Mouse (Mus musculus) frontal cortex, postnatal 36 days (tissue): ENCODE data around the gene Atg10.
"Not testable (repeated sequence)": the region's sequence is repeated elsewhere in the genome, so short reads cannot be mapped to it uniquely, and the experiment has no call there.

Experiments used
- DNase-seq, 2 experiments: peaks; one replicate each; pipeline ENCODE4 v3.0.0; 2022; ENCODE audit warnings: low spot score in 2 of 2

The Atg10 gene

DNA sequence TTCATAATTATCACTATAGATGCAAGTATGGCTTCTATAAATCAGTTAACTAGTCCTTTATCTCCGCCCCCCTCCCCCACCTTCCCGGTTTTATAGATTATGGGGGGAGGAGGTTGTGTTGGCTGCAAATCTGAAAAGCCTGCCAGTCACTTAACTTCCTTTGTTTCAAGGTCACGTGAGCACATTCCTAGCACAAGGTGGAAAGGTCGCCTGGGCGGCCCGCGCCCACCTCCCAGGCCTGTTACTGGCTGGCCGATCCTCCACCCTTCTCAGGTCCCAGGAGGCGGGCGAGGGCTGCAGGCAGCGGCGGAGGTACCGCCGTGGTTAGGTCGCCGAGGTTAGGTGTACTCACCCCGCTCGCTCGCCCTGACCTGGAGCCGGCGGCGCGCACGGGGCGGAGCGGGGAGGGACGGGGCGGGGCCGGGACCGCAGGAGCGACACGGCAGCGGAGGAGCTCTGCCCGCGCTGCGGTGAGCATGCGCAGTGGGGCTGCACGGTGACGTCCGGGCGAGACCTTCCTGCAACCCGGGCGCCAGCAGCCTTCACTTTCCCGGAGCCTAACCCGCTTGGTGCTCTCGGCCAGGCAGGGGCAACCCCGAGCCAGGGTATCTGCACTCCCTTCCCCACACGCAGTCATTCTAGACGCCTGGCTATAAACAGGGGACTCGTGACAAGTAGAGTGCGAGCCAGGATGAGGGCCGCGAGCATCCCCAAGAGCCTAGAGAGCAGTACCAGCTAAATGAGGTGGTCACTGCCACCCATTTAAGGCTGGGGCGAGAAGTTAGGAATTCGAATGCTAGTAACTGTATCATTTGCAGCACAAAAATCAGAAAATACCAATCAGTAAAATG, at the start of gene Atg10:
Gene Atg10, minus strand, starts transcription at position 382 of the 851 bp plus-strand sequence.
- DNase-seq, result peak; percentile 90

DNA sequence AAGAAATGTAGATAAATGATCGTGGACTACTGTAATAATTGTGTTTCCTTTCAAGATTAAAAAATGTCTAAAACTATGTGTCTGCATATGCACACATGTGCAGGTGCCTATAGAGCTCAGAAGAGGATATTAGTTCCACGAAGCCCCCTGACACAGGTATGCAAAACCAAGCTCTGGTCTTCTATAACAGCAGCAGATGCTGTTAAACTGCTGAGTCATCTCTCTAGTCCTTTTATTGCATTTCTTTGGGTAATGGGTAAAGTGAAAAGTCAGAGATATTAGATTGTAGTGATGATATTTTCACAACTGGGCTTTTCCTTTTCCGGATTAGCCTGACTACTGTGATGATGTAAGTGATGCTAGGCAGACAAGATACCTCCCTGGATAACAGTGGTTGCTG, 28.6 kb upstream of the Atg10 start:
- DNase-seq, result no peak

DNA sequence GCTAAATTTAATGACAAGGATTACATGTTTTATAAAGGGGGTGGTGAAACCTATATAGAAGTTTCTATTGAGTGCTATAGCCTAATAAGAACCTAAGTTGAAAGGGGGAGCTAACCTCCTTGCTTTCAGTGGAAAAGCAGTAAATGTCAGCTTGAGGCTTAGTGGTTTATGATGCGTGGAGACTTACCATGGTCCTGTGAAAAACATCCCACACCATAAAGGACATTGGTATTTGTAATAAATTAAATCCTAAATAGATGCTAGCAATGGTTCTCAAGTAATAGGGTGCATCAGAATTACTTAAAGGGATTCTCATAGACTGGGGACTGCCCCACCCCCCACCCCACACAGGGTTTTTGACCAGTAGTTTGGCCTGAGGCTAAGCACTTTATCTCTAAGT, 27.9 kb upstream of the Atg10 start:
- DNase-seq, result no peak

DNA sequence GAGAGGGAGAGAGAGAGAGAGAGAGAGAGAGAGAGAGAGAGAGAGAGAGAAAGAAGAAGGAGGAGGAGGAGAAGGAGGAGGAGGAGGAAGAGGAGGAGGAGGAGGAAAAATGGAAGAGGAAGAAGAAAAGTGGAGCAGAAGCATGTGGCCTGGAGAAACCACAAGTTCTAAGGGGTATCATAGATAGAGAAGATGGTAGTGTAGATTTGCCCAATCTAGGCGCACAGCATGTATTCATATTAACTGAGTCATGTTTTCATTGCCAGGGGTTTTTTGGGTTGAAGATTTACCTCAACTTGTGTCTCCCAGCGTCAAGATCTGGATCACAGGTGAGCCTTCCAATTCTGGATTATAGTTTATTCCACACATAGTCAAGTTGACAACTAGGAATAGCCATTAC, 26.3 kb upstream of the Atg10 start:
- not testable (repeated sequence) for DNase-seq

DNA sequence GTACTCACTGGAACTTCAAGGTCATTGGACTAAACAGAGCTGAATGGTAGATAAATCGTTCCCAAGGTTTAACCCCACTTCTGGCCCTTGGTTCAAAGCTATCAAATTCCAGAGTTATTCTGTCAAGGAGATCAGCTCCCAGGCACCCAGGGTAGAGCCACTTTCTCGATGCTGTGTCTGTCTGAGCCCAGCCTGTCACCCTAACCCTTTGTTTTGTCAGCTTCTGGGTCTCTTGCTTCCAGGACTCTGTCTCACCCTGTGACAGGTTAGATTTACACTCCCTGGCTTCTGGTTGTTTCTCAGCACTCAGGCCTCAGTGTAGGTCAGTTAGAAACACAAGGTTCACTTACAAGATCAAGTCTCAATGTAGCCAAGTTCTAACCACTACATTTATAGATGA, 22.7 kb upstream of the Atg10 start:
- no peak for DNase-seq

DNA sequence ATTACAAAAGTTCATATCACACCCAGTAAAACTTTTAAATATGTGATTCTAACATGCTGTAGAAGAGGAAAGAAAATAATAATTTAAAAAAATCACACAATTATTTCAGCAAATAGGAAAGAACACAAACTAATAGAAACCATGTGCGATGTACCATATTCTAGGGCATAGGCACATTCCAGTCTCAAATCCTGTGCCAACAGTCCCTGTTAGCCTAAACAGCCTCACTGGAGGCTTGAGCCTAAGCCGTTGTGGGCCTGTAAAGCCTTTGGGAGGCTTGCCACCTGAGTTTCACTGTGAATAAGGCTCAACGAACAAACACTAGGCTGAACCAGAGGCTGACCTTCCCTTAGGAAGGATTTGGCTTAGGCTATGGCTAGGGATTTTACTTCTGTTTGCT, 14.2 kb upstream of the Atg10 start:
- DNase-seq, result no peak

DNA sequence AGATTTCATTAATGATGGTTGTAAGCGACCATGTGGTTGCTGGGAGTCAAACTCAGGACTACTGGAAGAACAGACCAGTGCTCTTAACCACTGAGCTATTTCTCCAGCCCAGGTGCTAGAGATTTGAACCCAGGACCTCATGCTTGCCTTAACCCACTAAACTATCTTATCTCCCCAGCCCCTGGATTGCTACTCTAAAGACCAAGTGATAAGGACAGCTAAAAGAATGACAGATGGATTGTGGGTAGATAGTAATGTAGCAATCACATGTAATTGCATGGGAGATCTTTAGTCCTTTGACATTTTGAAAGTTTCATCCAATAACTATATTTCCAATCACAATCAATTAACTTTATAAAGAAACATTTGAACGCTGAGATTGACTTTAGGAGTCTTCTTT, 13.1 kb upstream of the Atg10 start:
- DNase-seq, result no peak

DNA sequence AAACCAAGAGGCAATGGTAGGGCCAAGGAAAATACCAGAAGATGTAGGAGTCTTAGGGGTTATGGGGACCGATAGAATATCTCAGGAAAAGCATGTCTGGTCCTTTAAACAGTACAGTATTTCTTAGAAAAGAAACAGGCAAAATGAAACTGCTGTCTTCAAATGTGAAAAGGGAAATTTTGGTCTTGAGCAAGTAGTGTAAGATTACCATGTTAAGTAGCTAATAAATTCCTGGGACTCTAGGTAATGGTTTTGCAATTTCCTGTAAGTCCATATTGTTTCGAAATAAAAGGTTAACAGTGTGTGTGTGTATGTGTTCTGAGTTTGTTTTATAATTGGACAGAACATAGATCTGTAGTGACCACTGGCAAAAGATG, 658 bp upstream of the Atg10 start:
- DNase-seq, result no peak

DNA sequence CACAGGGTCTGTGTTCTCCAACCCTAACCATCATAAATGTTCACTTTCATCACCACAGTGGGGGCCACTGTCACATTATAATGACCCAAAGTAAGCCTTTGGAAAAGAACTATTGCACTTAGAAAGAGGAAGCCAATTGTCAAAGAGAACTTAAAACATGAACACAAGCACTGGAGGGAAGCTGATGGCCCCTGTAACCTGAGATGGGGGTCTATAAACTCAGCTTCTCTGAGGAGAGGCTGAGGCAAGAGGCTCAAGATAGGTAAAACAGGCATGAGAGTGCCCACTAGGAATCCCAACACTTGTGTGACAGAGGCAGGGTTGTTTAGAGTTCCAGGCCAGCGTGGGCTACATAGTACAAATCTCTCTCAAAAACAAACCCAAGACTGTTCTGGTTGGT, 705 bp downstream of the Atg10 start:
- no peak for DNase-seq

DNA sequence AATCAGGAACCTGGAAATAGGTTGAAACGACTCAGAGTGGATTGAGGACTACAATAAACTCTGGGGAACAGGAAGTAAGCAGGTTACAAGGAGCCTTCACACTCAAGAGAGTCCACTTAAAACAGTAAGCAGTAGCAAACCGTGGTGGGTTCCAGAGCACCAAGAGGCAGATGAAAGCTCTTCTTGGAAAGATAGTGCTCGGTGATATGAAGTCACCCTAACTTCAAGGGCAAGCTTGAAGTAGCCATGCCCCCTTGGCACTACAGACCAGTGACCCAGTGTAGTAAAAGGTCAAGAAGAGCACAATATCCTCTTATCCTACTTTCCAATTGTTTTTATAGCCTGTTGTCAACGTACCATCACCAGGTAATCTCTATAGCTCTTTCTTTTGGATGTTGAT, 2.1 kb downstream of the Atg10 start:
- DNase-seq, result no peak

DNA sequence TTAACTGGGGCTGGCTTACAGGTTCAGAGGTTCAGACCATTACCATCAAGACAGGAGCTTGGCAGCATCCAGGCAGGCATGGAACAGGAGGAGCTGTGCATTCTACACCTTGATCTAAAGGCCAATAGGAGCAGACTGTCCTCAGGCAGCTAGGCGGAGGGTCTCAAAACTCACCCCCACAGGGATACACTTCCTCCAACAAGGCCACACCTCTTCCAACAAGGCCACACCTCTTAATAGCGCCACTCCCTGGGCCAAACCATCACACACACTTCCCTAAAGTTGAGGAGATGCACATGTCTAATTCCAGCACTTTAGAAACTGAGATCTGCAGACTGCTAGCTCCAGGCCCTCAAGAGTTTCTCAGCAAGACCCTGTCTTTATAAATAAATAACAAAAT, 6.1 kb downstream of the Atg10 start:
- no peak for DNase-seq

DNA sequence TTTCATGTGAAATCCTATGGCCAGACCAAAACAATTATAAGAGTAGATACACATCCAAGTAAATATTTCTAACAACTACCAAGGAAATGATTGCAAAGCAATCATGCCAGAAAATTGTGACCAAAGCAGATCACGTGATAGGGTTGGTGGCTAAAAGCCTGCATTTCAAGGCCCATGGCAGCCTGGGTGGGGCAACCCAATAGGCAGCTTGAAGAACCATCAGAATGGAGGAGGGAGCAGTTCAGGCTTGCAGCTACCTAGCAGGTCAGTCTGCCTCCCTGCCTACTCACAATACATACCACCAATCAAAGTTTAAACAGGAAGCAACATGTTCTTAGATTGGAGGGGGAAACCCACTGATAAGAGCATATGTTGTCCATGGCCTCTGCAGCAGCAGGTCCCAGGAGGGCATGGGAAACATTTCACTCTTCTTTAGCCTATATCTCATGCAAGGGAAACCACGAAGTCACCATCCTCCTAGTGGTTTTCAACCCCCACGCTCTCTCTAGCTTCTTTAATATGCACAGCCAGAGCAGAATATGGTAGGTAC, 7.0 kb downstream of the Atg10 start:
- no peak for DNase-seq

DNA sequence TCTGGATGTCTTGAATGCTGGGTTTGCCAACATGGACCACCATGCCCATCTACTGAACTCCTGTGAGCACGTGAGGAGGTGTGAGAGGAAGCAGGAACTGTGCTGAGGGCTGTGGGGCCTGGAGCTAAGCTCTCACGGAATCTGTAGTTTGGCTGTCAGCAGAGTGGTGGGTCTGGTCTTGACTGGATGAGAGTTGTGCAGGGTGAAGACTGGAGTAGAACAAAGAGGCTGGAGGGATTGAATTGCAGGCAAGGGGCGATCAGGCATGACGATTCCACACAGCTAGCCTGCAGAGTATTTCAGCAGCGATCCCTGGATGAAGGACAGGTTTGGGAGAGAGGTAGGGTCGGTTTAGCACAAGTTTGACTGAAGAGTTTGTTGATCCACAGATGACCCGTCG, 10.8 kb downstream of the Atg10 start:
- no peak for DNase-seq

DNA sequence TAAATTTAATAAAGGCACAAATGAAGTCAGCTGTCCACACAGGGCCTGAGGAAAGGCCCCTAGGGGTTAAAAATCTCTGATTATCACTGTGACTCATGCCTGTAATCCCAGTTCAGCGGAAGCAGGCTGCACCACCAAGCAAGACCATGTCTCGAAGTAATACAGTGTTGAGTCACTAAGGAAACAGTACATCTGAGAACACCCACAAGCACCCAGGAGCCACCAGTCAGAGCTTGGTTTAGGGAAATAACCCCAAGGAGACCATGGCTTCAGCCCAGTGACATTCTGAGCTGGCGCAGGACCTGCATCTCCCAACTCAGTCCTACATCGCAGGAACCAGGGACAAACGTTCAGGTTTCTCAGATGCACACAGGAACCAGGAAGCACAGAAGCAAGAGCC, 17.5 kb downstream of the Atg10 start:
- DNase-seq, result peak; percentile 7 to 9

DNA sequence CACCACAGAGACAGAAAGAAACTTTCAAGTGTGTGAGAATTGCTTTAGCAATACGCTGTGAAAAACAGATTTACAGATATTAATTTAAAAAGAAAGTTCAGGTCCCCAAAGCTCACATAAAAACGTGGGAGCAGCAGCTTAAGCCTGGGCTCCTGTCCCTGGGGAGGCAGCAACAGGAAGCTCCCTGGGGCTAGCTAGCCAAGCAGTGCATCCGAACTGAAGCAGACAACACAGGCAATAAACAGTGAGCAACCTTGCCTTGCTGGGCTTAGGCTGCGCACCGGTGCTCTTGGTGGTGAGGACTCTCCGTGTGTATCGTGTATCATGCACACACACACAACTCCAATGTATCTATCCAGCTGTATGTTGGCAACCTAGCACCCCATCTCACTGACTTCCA, 21.2 kb downstream of the Atg10 start:
- DNase-seq, result no peak

DNA sequence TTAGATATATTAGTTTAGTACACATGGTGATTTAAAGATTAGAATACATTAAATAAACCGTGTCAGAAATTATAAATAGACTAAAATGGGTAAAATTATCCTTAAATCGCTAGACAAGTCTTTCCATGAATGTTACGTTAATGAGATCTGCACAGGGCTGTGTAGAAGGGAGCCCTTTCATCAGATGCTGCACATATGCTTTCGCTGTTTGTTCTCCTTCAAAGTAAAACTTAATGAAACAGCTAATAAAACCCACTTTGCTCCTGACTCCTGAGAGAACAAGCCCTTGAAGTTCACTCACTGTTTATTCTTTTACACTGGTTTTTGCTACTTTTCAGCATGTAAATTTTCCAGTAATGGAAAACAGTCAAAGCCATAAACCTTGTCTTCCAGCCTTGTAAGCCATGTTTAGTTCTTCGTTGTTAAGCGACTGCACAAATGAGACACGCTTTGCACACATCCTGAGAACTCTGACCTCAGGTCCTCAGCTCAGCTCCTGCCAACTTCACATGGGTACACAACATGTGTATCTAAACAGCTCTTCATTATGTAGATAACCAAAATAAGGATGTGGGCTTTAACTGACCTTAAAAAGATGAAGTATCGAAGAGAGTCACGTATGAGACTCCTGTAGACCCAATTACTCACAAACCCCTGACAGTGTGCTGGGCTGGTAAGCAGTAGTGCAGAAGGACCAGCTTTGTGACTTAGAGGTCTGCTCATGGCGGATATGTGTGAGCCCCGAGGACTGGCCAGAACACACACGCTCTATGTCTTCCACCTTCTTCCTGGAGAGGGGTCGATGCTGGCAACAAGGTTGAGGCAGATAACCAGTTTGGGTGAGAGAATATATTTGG, 36.2 kb downstream of the Atg10 start:
- DNase-seq, result no peak

DNA sequence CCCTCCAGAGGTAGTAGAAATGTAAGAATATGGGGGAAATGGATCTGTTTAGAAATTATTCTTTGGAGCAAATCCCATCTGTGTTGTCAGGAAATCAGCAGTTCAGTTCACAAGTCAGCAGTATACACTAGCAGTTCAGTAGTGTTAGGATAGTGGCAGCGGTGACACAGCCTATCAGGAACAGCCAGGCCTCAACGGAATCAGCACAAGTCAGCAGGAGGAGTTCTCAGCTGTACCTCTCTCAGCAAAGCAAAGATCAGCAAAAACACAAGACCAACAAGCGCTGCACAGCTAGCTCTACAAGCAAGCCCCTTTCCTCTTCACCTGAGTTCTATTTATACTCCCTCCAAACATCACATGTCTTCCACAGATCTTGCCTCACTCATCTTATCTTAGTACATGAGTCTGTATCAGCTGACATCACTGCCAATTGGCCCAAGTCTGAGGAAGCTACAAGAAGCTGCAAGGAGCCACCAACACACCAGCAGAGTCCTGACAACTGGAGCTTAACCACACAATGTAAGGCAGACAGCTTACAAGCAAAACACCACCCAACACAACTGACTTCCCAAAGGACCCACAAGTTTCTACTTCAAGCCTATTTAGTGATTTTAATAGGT, 38.4 kb downstream of the Atg10 start:
- no peak for DNase-seq

DNA sequence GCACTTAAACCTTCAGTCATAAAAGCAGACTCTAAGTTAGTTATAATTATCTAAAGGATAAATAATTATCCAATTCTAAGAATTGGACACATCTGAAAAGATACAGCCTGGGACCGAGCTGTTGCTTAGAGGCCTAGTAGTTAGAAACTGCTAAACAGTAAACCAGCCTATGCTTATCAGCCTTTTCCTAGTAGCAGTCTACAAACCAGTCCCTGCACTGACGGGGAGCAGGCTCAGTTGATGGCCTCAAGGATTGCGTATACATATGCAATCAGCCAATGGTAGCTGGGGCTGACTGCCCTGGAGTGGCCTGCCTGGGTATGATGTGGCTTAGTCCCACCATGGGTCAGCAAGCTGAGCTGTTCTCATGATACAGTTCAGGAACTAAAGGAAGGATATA, 39.5 kb downstream of the Atg10 start:
- DNase-seq, result no peak

DNA sequence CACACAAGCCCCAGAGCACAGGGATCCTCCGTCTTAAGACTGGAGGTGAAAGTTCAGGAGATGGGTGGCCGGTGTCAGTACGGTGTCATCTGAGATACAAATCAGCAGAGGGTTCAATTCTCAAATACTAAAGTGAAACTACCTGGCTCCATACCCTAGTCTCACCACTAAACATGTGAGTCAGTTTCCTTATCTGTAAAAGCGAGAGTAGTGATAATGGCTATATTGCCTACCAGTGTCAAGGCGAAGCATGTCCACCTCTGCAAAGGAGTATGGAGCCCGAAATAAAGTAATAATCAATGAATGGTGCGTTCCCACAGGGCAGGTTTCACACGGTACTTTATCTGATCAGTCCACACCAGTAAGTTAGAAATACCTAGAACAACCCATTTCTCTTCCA, 43.4 kb downstream of the Atg10 start:
- no peak for DNase-seq

DNA sequence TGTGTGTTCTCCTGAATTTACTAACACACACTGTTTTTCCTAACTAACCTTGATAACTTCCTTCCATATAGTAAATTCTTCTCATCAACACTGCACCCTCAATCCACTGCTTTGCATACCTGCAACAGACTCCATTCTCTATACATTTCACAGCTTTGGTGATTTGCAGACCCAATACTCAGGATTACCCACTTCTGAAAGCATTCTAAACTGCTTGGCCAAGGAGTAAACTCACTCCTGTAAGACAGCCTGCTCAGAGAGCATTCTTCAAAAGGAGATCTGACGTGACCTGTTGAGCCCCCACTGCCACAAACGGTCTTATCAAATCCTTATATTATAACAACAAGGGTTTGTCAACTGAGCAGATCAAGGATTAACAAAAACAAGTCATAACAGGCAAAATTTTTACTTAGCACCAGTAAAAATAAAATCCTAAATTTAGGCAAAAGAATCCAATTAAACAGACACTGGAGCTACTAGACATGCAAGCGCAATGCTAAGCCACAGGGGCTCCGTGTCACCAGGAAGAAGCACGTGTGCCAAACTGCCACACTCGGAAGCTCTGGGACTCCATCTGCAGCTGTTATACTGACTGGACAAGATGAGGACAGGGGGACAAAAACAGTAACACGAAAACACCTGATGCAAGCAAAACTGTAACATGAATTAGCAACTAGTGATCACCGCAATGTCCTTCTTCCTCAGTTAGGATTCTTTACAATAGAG, 44.4 kb downstream of the Atg10 start:
- DNase-seq, result no peak

DNA sequence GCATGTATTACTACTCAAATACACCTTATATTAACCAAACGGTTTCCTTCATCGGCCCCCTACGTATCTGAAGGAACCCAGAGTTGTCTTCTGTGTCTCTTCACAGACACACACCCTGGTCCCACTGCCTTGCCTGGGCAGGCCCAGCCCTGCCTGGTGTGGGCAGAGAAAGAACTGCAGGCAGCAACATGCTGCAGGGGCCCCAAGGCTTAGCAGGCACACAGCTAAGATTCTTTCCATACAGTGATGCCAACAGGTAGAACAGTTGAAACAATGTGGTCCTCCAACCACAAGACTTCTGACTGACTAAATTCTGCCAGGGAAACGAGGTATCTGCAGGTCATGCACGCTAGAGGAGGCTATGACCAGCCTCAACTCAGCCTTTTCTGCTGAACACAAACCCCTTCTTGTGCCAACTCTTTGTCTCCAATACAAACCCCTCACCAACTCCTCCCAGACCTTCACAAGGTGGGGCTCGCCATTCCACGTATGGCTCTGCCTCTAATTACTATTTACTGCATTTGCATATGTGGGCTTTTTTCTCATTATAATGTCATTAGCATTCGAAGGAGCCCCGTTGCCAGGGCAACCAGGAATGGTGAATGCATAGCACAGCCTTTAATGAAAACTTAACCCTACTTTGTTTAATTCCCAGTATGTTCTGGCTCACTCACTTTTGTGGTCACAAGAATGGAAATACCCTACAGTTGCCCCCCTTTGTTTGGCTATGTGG, 45.2 kb downstream of the Atg10 start:
- peak in 1 of 2 experiments; percentile 28 for DNase-seq
